10 mouse cellular contexts compared by ENCODE assay signal in genomic region chr6:146357911-146358310, GRCm38 (mm10).
DNase-seq lines count a peak whose midpoint lies in the region; ATAC-seq and TF ChIP-seq lines count a peak whose summit lies in the region.
"Had no signal": no experiment of that assay in that cellular context is flagged by ENCODE, and none has a peak within 500 bp of the region (broad histone marks: within the 10 kb centered on the region; RNA-seq: fewer than 3 reads in every experiment).

No protein-coding gene starts in this region.

- 67% methylated on average over 4 of the region's 4 CpGs for WGBS in forebrain, embryonic 11.5 days
- WGBS in forebrain, embryonic 14.5 days: 87% methylated on average over 4 of the region's 4 CpGs
- 68% methylated on average over 4 of the region's 4 CpGs for WGBS in midbrain, embryonic 16.5 days
- 74% methylated on average over 4 of the region's 4 CpGs for WGBS in midbrain, embryonic 14.5 days
- whole genome bisulfite sequencing in kidney, postnatal 0 days: 44% methylated on average over 4 of the region's 4 CpGs

- intact Hi-C loops in heart, postnatal 36 days (cut with DNase I): no loop called here

- H3K4me3 ChIP-seq in forebrain, embryonic 11.5 days (ENCODE audit: low read depth, low read length): no peak overlapping the region
- H3K4me3 ChIP-seq in forebrain, embryonic 14.5 days (ENCODE audit: low read depth, low read length): no peak overlapping the region
- H3K4me3 ChIP-seq in midbrain, embryonic 16.5 days (ENCODE audit: low read depth, low read length): no peak overlapping the region
- no peak overlapping the region for H3K4me3 ChIP-seq in midbrain, embryonic 14.5 days (replicated peaks; ENCODE audit: low read depth, low read length)
- no peak overlapping the region for H3K4me3 ChIP-seq in kidney, postnatal 0 days (replicated peaks; ENCODE audit: low read depth, low read length)
- H3K4me3 ChIP-seq: neural tube, embryonic 13.5 days had no signal

- TF ChIP-seq CTCF in kidney, postnatal 0 days (IDR thresholded peaks at IDR 0.05; ENCODE audit: low read depth): no peak

- no peaks in the 10 kb centered on the region for H3K27me3 ChIP-seq in forebrain, embryonic 11.5 days (ENCODE audit: control insufficient read depth, insufficient read depth, low read length)
- H3K27me3 ChIP-seq in forebrain, embryonic 14.5 days (replicated peaks; ENCODE audit: control insufficient read depth, insufficient read depth, low read length): no peaks in the 10 kb centered on the region
- no peaks in the 10 kb centered on the region for H3K27me3 ChIP-seq in midbrain, embryonic 16.5 days (ENCODE audit: control insufficient read depth, insufficient read depth, low read depth, low read length)
- no peaks in the 10 kb centered on the region for H3K27me3 ChIP-seq in midbrain, embryonic 14.5 days (ENCODE audit: control insufficient read depth, insufficient read depth, low read length)
- H3K27me3 ChIP-seq in kidney, postnatal 0 days (ENCODE audit: insufficient read depth, low read length): no peaks in the 10 kb centered on the region
- H3K27me3 ChIP-seq: neural tube, embryonic 13.5 days had no signal

- H3K36me3 ChIP-seq in forebrain, embryonic 11.5 days (ENCODE audit: control insufficient read depth, insufficient read depth, low read length): no peaks in the 10 kb centered on the region
- H3K36me3 ChIP-seq in forebrain, embryonic 14.5 days (ENCODE audit: control insufficient read depth, insufficient read depth, low read length): no peaks in the 10 kb centered on the region
- H3K36me3 ChIP-seq in midbrain, embryonic 16.5 days (ENCODE audit: control insufficient read depth, insufficient read depth, low read length): no peaks in the 10 kb centered on the region
- no peaks in the 10 kb centered on the region for H3K36me3 ChIP-seq in midbrain, embryonic 14.5 days (ENCODE audit: control insufficient read depth, insufficient read depth, low read length)
- no peaks in the 10 kb centered on the region for H3K36me3 ChIP-seq in kidney, postnatal 0 days (ENCODE audit: insufficient read depth, low read length)
- H3K36me3 ChIP-seq: neural tube, embryonic 13.5 days had no signal

- H3K9me3 ChIP-seq in forebrain, embryonic 11.5 days (ENCODE audit: control insufficient read depth, low read length): no peaks in the 10 kb centered on the region
- no peaks in the 10 kb centered on the region for H3K9me3 ChIP-seq in forebrain, embryonic 14.5 days (replicated peaks; ENCODE audit: control insufficient read depth, low read length)
- no peaks in the 10 kb centered on the region for H3K9me3 ChIP-seq in midbrain, embryonic 16.5 days (replicated peaks; ENCODE audit: control insufficient read depth, low read length, poor library complexity, severe bottlenecking)
- H3K9me3 ChIP-seq in midbrain, embryonic 14.5 days (ENCODE audit: control insufficient read depth, low read length): no peaks in the 10 kb centered on the region
- no peaks in the 10 kb centered on the region for H3K9me3 ChIP-seq in kidney, postnatal 0 days (replicated peaks; ENCODE audit: low read length)
- H3K9me3 ChIP-seq: neural tube, embryonic 13.5 days had no signal

- H3K9ac ChIP-seq in forebrain, embryonic 11.5 days (ENCODE audit: low read length): no peak overlapping the region
- no peak overlapping the region for H3K9ac ChIP-seq in forebrain, embryonic 14.5 days (ENCODE audit: low read length)
- H3K9ac ChIP-seq in midbrain, embryonic 16.5 days (ENCODE audit: low read depth, low read length): no peak overlapping the region
- no peak overlapping the region for H3K9ac ChIP-seq in midbrain, embryonic 14.5 days (replicated peaks; ENCODE audit: low read length)
- no peak overlapping the region for H3K9ac ChIP-seq in kidney, postnatal 0 days (ENCODE audit: low read depth, low read length)
- H3K9ac ChIP-seq: neural tube, embryonic 13.5 days had no signal

- ATAC-seq in forebrain, embryonic 11.5 days (replicated peaks; ENCODE audit: low FRiP score): no peak
- ATAC-seq in forebrain, embryonic 14.5 days: no peak
- ATAC-seq in midbrain, embryonic 16.5 days: 0 out of 2 replicates have a peak, but pooled peaks have one; percentile 39
- no peak for ATAC-seq in midbrain, embryonic 14.5 days (ENCODE audit: low FRiP score, low TSS enrichment)
- no peak; the same call in 1 of the 2 replicates for ATAC-seq in kidney, postnatal 0 days (replicated peaks; ENCODE audit: low FRiP score, low read depth)

- H3K4me2 ChIP-seq in forebrain, embryonic 11.5 days (ENCODE audit: low read depth, low read length, severe bottlenecking): no peak overlapping the region
- H3K4me2 ChIP-seq in forebrain, embryonic 14.5 days (ENCODE audit: low read length): no peak overlapping the region
- H3K4me2 ChIP-seq in midbrain, embryonic 16.5 days (ENCODE audit: low read length): no peak overlapping the region
- H3K4me2 ChIP-seq in midbrain, embryonic 14.5 days (ENCODE audit: low read length): no peak overlapping the region
- H3K4me2 ChIP-seq in kidney, postnatal 0 days (ENCODE audit: low read length): no peak overlapping the region
- H3K4me2 ChIP-seq: neural tube, embryonic 13.5 days had no signal

- DNase-seq in forebrain, embryonic 11.5 days (ENCODE audit: low spot score): peak; percentile 40
- no peak for DNase-seq in forebrain, embryonic 14.5 days (ENCODE audit: low spot score)
- no peak for DNase-seq in midbrain, embryonic 14.5 days
- peak; percentile 83 for DNase-seq in kidney, postnatal 0 days (ENCODE audit: low spot score)
- DNase-seq in neural tube, embryonic 10.5 days (ENCODE audit: extremely low spot score, low spot score): no peak
- DNase-seq in heart, postnatal 36 days: no peak
- DNase-seq in left cerebral cortex, adult 8-10 months (ENCODE audit: low spot score in 2 of 2): no peak

- H3K4me1 ChIP-seq in forebrain, embryonic 11.5 days (replicated peaks; ENCODE audit: control insufficient read depth, insufficient read depth, low read length): no peaks in the 10 kb centered on the region
- H3K4me1 ChIP-seq in forebrain, embryonic 14.5 days (ENCODE audit: control insufficient read depth, insufficient read depth, low read length): no peaks in the 10 kb centered on the region
- H3K4me1 ChIP-seq in midbrain, embryonic 16.5 days (ENCODE audit: control insufficient read depth, insufficient read depth, low read length): no peaks in the 10 kb centered on the region
- H3K4me1 ChIP-seq in midbrain, embryonic 14.5 days (ENCODE audit: control insufficient read depth, insufficient read depth, low read length): no peaks in the 10 kb centered on the region
- no peaks in the 10 kb centered on the region for H3K4me1 ChIP-seq in kidney, postnatal 0 days (replicated peaks; ENCODE audit: insufficient read depth, low read length)
- H3K4me1 ChIP-seq: neural tube, embryonic 13.5 days had no signal

- no peak overlapping the region for H3K27ac ChIP-seq in forebrain, embryonic 11.5 days (ENCODE audit: low read depth, low read length)
- no peak overlapping the region for H3K27ac ChIP-seq in forebrain, embryonic 14.5 days (ENCODE audit: low read depth, low read length)
- no peak overlapping the region for H3K27ac ChIP-seq in midbrain, embryonic 16.5 days (ENCODE audit: low read length)
- no peak overlapping the region for H3K27ac ChIP-seq in midbrain, embryonic 14.5 days (replicated peaks; ENCODE audit: low read depth, low read length)
- peak overlapping the region; percentile 37; the same call in 1 of the 2 replicates for H3K27ac ChIP-seq in kidney, postnatal 0 days
- H3K27ac ChIP-seq: macrophage; neural tube, embryonic 13.5 days had no signal

Comparison
In these comparisons a context has a peak if more than half of its experiments do, and no peak if none do; other contexts are left out.
1. DNase-seq: peak in forebrain, embryonic 11.5 days (single experiment) and kidney, postnatal 0 days (single experiment); none in forebrain, embryonic 14.5 days (single experiment), midbrain, embryonic 14.5 days (single experiment), neural tube, embryonic 10.5 days (single experiment), heart, postnatal 36 days (0 of 2) and left cerebral cortex, adult 8-10 months (0 of 2).